Mouse (Mus musculus): ENCODE data around the gene Abraxas1. TPM values are rescaled to one million over a fixed set of nuclear protein-coding genes. Genes with fewer than 3 reads are reported as not detected.

Abraxas1 gene
- polyA plus RNA-seq (2015; fragmentation: Nextera tagmentation; extraction: Ambion mirVana) = 14.1 and 14.9 TPM in 2 replicates

- peak within 1 kb of the TSS; percentile 92 for H3K4me2 ChIP-seq
- under 1% methylated on average over 62 of the region's 63 CpGs for WGBS (ENCODE audit: insufficient replicate concordance)
- no peaks in the 10 kb centered on the region for H3K27me3 ChIP-seq
- peak; percentile 94 for ATAC-seq (ENCODE audit: insufficient read depth)
- peak within 1 kb of the TSS; percentile 98 for H3K9ac ChIP-seq
- H3K4me1 ChIP-seq (replicated peaks) = peaks cover 20% of the 10 kb centered on the region
- H3K27ac ChIP-seq (replicated peaks) = peak within 1 kb of the TSS; percentile 88
- peak within 1 kb of the TSS; percentile 90 for H3K4me3 ChIP-seq (replicated peaks)
- no peaks in the 10 kb centered on the region for H3K9me3 ChIP-seq (replicated peaks)
- peaks cover 11% of the 10 kb centered on the region for H3K36me3 ChIP-seq (replicated peaks)
Measured at GRCm38 (mm10) chr5:100820483-100821184, at the start of gene Abraxas1. Gene Abraxas1 (minus strand): TSS chr5:100820965.

- WGBS (ENCODE audit: insufficient replicate concordance) = 41% methylated on average over 4 of the region's 4 CpGs
- H3K9ac ChIP-seq = no peak overlapping the region
- no peak for ATAC-seq (ENCODE audit: insufficient read depth)
Measured at GRCm38 (mm10) chr5:100869197-100869895, 48.6 kb upstream of the Abraxas1 start.

GRCm38 (mm10) chr5:100866183-100866582, 45.4 kb upstream of the Abraxas1 start:
- peaks cover 11% of the 10 kb centered on the region for H3K4me1 ChIP-seq (replicated peaks)
- H3K9me3 ChIP-seq (replicated peaks) = no peaks in the 10 kb centered on the region
- no peak for ATAC-seq (ENCODE audit: insufficient read depth)
- no peak overlapping the region for H3K4me2 ChIP-seq
- no peak overlapping the region for H3K9ac ChIP-seq
- no peaks in the 10 kb centered on the region for H3K36me3 ChIP-seq (replicated peaks)
- no peak overlapping the region for H3K27ac ChIP-seq (replicated peaks)
- 51% methylated on average over 2 of the region's 2 CpGs for WGBS (ENCODE audit: insufficient replicate concordance)
- H3K27me3 ChIP-seq = no peaks in the 10 kb centered on the region
- no peak overlapping the region for H3K4me3 ChIP-seq (replicated peaks)

More at GRCm38 (mm10) chr5:100869197-100869895, 48.6 kb upstream of the Abraxas1 start:
- H3K27me3 ChIP-seq = no peaks in the 10 kb centered on the region
- H3K4me2 ChIP-seq = no peak overlapping the region
- no peak overlapping the region for H3K27ac ChIP-seq (replicated peaks)
- no peaks in the 10 kb centered on the region for H3K36me3 ChIP-seq (replicated peaks)
- no peaks in the 10 kb centered on the region for H3K9me3 ChIP-seq (replicated peaks)
- H3K4me3 ChIP-seq (replicated peaks) = no peak overlapping the region
- no peaks in the 10 kb centered on the region for H3K4me1 ChIP-seq (replicated peaks)

- Histone ChIP-seq H3K4me1 (replicated peaks) (peaks cover 17% of the 10 kb centered on the region), H3K4me3 (replicated peaks) (no peak overlapping the region), H3K36me3 (replicated peaks) (no peaks in the 10 kb centered on the region), H3K27ac (replicated peaks) (no peak overlapping the region), H3K4me2 (no peak overlapping the region), H3K9ac (no peak overlapping the region), H3K9me3 (replicated peaks) (no peaks in the 10 kb centered on the region), H3K27me3 (no peaks in the 10 kb centered on the region)
- ATAC-seq (ENCODE audit: insufficient read depth) = no peak
- 62% methylated on average over 6 of the region's 6 CpGs for WGBS (ENCODE audit: insufficient replicate concordance)
Measured at GRCm38 (mm10) chr5:100864438-100864837, 43.7 kb upstream of the Abraxas1 start.

DNA sequence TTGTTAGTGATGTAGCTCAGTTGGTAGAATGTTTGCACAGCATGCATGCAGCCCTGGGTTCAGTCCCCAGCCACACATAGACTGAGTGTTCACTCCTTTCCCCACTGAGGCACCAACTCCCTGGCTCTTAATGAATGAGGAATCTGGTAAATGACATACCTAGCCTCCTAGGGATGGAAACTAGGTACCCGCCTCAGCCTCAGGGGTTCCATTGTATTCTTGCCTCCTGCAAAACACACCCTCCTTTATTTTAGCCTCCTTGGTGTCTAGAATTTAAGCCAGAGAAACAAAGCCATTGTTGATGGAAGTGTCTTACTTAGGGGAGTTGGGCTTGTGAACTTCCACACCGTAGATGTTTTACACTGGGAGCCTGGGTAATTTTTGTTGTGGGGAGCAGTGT, 42.3 kb upstream of the Abraxas1 start:
- no peaks in the 10 kb centered on the region for H3K9me3 ChIP-seq (replicated peaks)
- no peak overlapping the region for H3K4me3 ChIP-seq (replicated peaks)
- H3K27ac ChIP-seq (replicated peaks) = no peak overlapping the region
- H3K36me3 ChIP-seq (replicated peaks) = no peaks in the 10 kb centered on the region
- no peak for ATAC-seq (ENCODE audit: insufficient read depth)
- no peak overlapping the region for H3K9ac ChIP-seq
- no peaks in the 10 kb centered on the region for H3K27me3 ChIP-seq
- peaks cover 17% of the 10 kb centered on the region for H3K4me1 ChIP-seq (replicated peaks)
- no peak overlapping the region for H3K4me2 ChIP-seq
- 69% methylated on average over 2 of the region's 2 CpGs for WGBS (ENCODE audit: insufficient replicate concordance)

GRCm38 (mm10) chr5:100861811-100862210, 41.0 kb upstream of the Abraxas1 start:
- Histone ChIP-seq H3K27me3 (no peaks in the 10 kb centered on the region), H3K9ac (no peak overlapping the region), H3K4me1 (replicated peaks) (peaks cover 17% of the 10 kb centered on the region), H3K27ac (replicated peaks) (0 out of 2 replicates have a peak overlapping the region, but pooled peaks have one; percentile 48), H3K4me2 (no peak overlapping the region), H3K36me3 (replicated peaks) (no peaks in the 10 kb centered on the region), H3K9me3 (replicated peaks) (no peaks in the 10 kb centered on the region), H3K4me3 (replicated peaks) (no peak overlapping the region)
- ATAC-seq (ENCODE audit: insufficient read depth) = no peak
- 69% methylated on average over 7 of the region's 7 CpGs for WGBS (ENCODE audit: insufficient replicate concordance)

DNA sequence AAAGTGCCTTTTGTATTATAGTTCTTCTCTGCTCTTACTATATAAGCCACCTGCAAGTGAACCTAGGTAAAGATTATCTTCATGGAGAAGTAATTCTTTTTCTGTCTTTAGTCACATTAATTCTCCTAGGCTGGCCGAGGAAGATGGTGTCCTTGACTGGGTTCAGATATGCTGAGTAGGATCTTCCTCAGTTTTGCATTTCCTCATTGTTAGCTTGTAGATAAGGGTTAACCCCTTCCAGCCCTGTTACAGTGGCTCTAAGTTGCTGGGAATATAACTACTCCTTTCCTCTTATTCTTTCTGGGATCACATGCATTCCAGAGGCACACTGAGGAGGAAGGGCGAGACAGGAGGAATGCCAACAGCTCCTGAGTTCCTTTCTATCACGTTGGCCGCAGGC, 40.4 kb upstream of the Abraxas1 start:
- Histone ChIP-seq H3K4me1 (replicated peaks) (peaks cover 17% of the 10 kb centered on the region), H3K9me3 (replicated peaks) (no peaks in the 10 kb centered on the region), H3K4me2 (no peak overlapping the region), H3K36me3 (replicated peaks) (no peaks in the 10 kb centered on the region), H3K27me3 (no peaks in the 10 kb centered on the region), H3K27ac (replicated peaks) (peak overlapping the region; percentile 48), H3K4me3 (replicated peaks) (no peak overlapping the region), H3K9ac (no peak overlapping the region)
- ATAC-seq (ENCODE audit: insufficient read depth) = 0 out of 2 replicates have a peak, but pooled peaks have one; percentile 16
- 45% methylated on average over 4 of the region's 4 CpGs for WGBS (ENCODE audit: insufficient replicate concordance)

DNA sequence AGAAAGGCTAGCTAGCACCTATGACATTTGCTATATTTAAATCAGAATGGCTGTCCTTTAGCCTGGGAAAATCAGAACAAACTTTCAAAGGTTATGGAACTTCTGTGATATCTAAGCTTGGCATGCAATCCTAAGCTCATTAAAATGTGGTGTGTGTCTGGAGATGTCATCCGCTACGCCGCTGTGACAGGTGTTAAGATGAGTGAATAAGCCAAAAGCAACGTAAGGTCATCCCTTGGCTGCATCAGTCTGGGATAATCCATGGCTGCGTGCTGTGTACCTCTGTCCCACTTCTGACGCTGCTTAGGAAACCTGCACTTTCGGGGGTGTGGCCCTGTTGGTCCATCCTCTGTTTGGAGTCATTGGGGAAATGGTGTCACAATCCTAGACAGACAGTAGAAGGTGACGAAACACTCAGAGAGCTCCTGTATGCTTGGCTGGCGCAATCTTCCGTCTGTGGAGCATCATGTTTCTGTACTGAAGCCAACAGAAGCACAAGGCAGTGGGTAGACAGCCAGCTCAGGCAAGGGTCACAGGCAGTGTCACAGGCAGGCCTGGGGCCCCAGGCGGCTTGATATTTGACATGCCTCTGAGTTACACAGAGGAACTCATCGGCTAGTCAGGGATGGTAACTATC, 39.8 kb upstream of the Abraxas1 start:
- peak; percentile 89 for ATAC-seq (ENCODE audit: insufficient read depth)
- Histone ChIP-seq H3K9me3 (replicated peaks) (no peaks in the 10 kb centered on the region), H3K27ac (replicated peaks) (peak overlapping the region; percentile 48)

GRCm38 (mm10) chr5:100856552-100856951, 35.8 kb upstream of the Abraxas1 start:
- Histone ChIP-seq H3K27ac (replicated peaks) (no peak overlapping the region), H3K4me3 (replicated peaks) (no peak overlapping the region), H3K9me3 (replicated peaks) (no peaks in the 10 kb centered on the region), H3K4me1 (replicated peaks) (peaks cover 10% of the 10 kb centered on the region), H3K9ac (no peak overlapping the region), H3K4me2 (no peak overlapping the region), H3K27me3 (no peaks in the 10 kb centered on the region), H3K36me3 (replicated peaks) (no peaks in the 10 kb centered on the region)
- ATAC-seq (ENCODE audit: insufficient read depth) = no peak
- 38% methylated on average over 3 of the region's 3 CpGs for WGBS (ENCODE audit: insufficient replicate concordance)

More for the DNA sequence above, 39.8 kb upstream of the Abraxas1 start:
- Histone ChIP-seq H3K36me3 (replicated peaks) (no peaks in the 10 kb centered on the region), H3K9ac (no peak overlapping the region), H3K4me1 (replicated peaks) (peaks cover 17% of the 10 kb centered on the region), H3K4me3 (replicated peaks) (no peak overlapping the region), H3K27me3 (no peaks in the 10 kb centered on the region), H3K4me2 (no peak overlapping the region)
- WGBS (ENCODE audit: insufficient replicate concordance) = 57% methylated on average over 12 of the region's 12 CpGs

DNA sequence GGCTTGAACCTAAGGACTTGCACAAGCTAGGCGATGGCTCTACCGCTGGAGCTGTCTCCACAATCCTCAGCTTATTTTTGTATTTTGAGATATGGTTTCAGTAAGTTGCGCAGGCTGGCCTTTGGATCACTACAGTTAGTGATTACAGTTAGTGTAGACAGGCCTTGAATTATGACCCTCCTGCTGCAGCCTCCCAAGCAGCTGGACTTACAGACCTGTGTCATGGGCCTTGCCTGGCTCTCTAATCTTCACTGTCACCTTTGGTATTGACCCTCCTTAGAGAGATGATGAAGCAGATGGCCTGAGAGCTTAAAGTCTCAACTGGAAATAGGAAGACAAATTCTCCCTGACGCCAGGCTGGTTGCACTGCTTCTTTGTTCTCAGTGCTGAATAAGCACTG, 33.2 kb upstream of the Abraxas1 start:
- no peaks in the 10 kb centered on the region for H3K4me1 ChIP-seq (replicated peaks)
- no peaks in the 10 kb centered on the region for H3K36me3 ChIP-seq (replicated peaks)
- WGBS (ENCODE audit: insufficient replicate concordance) = 63% methylated on average over 4 of the region's 4 CpGs
- H3K4me2 ChIP-seq = no peak overlapping the region
- H3K27ac ChIP-seq (replicated peaks) = no peak overlapping the region
- H3K9me3 ChIP-seq (replicated peaks) = no peaks in the 10 kb centered on the region
- peaks cover under 1% of the 10 kb centered on the region; the same call in 1 of the 2 replicates for H3K27me3 ChIP-seq
- H3K4me3 ChIP-seq (replicated peaks) = no peak overlapping the region
- ATAC-seq (ENCODE audit: insufficient read depth) = no peak
- H3K9ac ChIP-seq = no peak overlapping the region

- no peaks in the 10 kb centered on the region for H3K9me3 ChIP-seq (replicated peaks)
- peak overlapping the region; percentile 59 for H3K4me3 ChIP-seq (replicated peaks)
- H3K4me2 ChIP-seq = peak overlapping the region; percentile 64
- peaks cover 59% of the 10 kb centered on the region for H3K27me3 ChIP-seq
- no peak overlapping the region for H3K27ac ChIP-seq (replicated peaks)
- H3K9ac ChIP-seq = no peak overlapping the region
- no peak for ATAC-seq (ENCODE audit: insufficient read depth)
- 2% methylated on average over 2 of the region's 2 CpGs for WGBS (ENCODE audit: insufficient replicate concordance)
- peaks cover 23% of the 10 kb centered on the region for H3K4me1 ChIP-seq (replicated peaks)
- H3K36me3 ChIP-seq (replicated peaks) = no peaks in the 10 kb centered on the region
Measured at GRCm38 (mm10) chr5:100847143-100847542, 26.4 kb upstream of the Abraxas1 start.

Measured in liver, embryonic 15.5 days (tissue).